Mouse (Mus musculus) forebrain, embryonic 14.5 days (tissue): ENCODE measurements around the gene Ano6. TPM values are rescaled to one million over a fixed set of nuclear protein-coding genes. Genes with fewer than 3 reads are reported as not detected.
A peak's percentile ranks its signal among the peaks of the same experiment; 100 is the strongest.

ENCODE experiments used
- ATAC-seq: fragments of 200-750 bp; cut with Nextera tagmentation; 2 replicates; pipeline ENCODE4 v1.8.0; 2017; ENCODE audit warnings: mild to moderate bottlenecking, moderate library complexity
- DNase-seq: peaks from one replicate; pipeline ENCODE4 v3.0.0-alpha.2; 2015; ENCODE audit warnings: low spot score
- H3K27ac ChIP-seq: fragments of 300-500 bp; sonication (generic); 2 replicates; pipeline ENCODE4 v1.5.1; 2014; ENCODE audit warnings: low read depth, mild to moderate bottlenecking, control low read depth, low read length, moderate library complexity
- H3K27me3 ChIP-seq: fragments of 300-500 bp; sonication (generic); replicated peaks from 2 replicates; pipeline ENCODE4 v1.6.1; 2014; ENCODE audit warnings: low read length, control low read depth, mixed read lengths; ENCODE audit not compliant: control insufficient read depth, insufficient read depth
- H3K36me3 ChIP-seq: fragments of 300-500 bp; sonication (generic); 2 replicates; pipeline ENCODE4 v1.6.1; 2014; ENCODE audit warnings: low read length, control low read depth; ENCODE audit not compliant: control insufficient read depth, insufficient read depth
- H3K4me1 ChIP-seq: fragments of 300-500 bp; sonication (generic); 2 replicates; pipeline ENCODE4 v1.6.1; 2014; ENCODE audit warnings: antibody characterized with exemption, low read length, control low read depth; ENCODE audit not compliant: control insufficient read depth, insufficient read depth
- H3K4me2 ChIP-seq: fragments of 300-500 bp; sonication (generic); 2 replicates; pipeline ENCODE4 v1.6.1; 2014; ENCODE audit warnings: mild to moderate bottlenecking, control low read depth, low read length
- H3K4me3 ChIP-seq: fragments of 300-500 bp; sonication (generic); 2 replicates; pipeline ENCODE4 v1.5.1; 2014; ENCODE audit warnings: low read depth, low read length, control low read depth
- H3K9ac ChIP-seq: fragments of 300-500 bp; sonication (generic); 2 replicates; pipeline ENCODE4 v1.6.1; 2014; ENCODE audit warnings: mild to moderate bottlenecking, low read length, control low read depth, moderate library complexity
- H3K9me3 ChIP-seq: fragments of 300-500 bp; sonication (generic); replicated peaks from 2 replicates; pipeline ENCODE4 v1.6.1; 2016; ENCODE audit warnings: low read length, control low read depth, mixed read lengths; ENCODE audit not compliant: control insufficient read depth
- WGBS: fragments of 180-500 bp; shearing (Covaris S2); extraction: QIAGEN DNeasy Blood & Tissue Kit; methylation state at CpG from one replicate; pipeline ENCODE4 v1.1.7; 2014; 5-methylcytosine and 5-hydroxymethylcytosine counted together
- polyA plus RNA-seq: library from polyadenylated mRNA; unstranded; fragments of >200 nt; fragmentation: Nextera tagmentation; extraction: Ambion mirVana; gene quantifications from 2 replicates; pipeline ENCODE4 v1.2.1, GENCODE M21; 2014

Ano6 gene
- polyA plus RNA-seq, 1 experiment from 2014 or later = 14.6 TPM

DNA sequence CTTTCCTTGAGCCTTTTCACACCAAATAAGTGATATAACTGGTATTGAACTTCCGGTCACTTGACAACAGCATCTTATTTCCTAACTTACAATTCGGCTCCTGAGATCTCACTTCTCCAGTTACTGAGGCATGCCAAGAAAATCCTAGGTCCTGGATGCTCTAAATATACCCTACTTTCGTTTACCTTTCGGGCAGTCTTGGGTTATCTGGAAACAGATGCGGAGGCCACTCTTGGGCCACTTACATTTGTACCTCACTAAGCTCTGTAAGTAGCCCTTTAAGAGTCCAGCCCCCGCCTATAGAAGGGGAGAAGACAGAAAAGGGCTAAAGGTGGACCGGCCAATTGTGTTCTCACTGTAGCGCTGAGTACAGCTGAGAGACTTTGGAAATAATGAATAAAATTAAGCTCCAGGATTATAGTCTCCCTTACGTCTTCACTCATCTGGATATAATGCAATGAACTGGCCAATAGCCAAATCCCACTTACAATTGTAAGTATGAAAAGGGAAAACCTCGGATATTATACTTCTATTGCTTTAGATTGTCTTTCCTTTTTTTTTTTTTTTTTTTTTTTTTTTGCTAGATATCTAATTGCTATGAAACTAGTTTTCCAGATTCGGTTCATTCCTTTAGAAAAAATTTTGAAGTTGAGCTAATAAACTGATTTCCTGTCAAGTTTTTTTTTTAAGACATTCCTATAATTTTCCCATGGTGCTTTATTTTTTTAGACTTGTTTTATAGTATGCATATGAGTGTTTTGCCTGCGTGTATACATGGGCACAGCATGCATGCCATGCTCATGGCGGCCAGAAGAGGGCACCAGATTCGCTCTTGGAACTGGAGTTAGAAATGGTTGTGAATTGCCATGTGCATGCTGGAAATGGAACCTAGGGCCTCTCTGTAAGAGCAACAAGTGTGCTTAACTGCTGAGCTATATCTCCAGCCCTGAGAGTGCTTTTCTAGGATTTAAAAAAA, 17.5 kb upstream of the Ano6 start:
- Histone ChIP-seq H3K9me3 (no peaks in the 10 kb centered on the region), H3K4me2 (no peak overlapping the region), H3K27ac (no peak overlapping the region), H3K4me1 (no peaks in the 10 kb centered on the region), H3K27me3 (no peaks in the 10 kb centered on the region), H3K36me3 (no peaks in the 10 kb centered on the region), H3K4me3 (no peak overlapping the region), H3K9ac (no peak overlapping the region)
- 0 out of 2 replicates have a peak, but pooled peaks have one; percentile 48 for ATAC-seq
- 33% methylated on average over 14 of the region's 14 CpGs for WGBS
- peak; percentile 71 for DNase-seq

- H3K9ac ChIP-seq = no peak overlapping the region
- WGBS = 78% methylated on average over 6 of the region's 6 CpGs
- no peaks in the 10 kb centered on the region for H3K27me3 ChIP-seq
- H3K4me2 ChIP-seq = no peak overlapping the region
- DNase-seq (no peak), ATAC-seq (no peak)
- no peak overlapping the region for H3K4me3 ChIP-seq
- no peaks in the 10 kb centered on the region for H3K36me3 ChIP-seq
- H3K27ac ChIP-seq = no peak overlapping the region
- H3K4me1 ChIP-seq = no peaks in the 10 kb centered on the region
- H3K9me3 ChIP-seq = no peaks in the 10 kb centered on the region
These were observed 16.4 kb upstream of the Ano6 start for GRCm38 (mm10) chr15:95774197-95774596.

GRCm38 (mm10) chr15:95774674-95775414, 15.8 kb upstream of the Ano6 start:
- 95% methylated on average over 9 of the region's 9 CpGs for WGBS
- DNase-seq = no peak

GRCm38 (mm10) chr15:95777743-95778142, 12.9 kb upstream of the Ano6 start:
- H3K27ac ChIP-seq = no peak overlapping the region
- H3K4me2 ChIP-seq = no peak overlapping the region
- H3K4me1 ChIP-seq = no peaks in the 10 kb centered on the region
- no peak overlapping the region for H3K4me3 ChIP-seq
- 87% methylated on average over 2 of the region's 2 CpGs for WGBS
- H3K9me3 ChIP-seq = no peaks in the 10 kb centered on the region
- no peak for DNase-seq
- H3K9ac ChIP-seq = no peak overlapping the region
- no peak for ATAC-seq
- no peaks in the 10 kb centered on the region for H3K27me3 ChIP-seq
- no peaks in the 10 kb centered on the region for H3K36me3 ChIP-seq

More at GRCm38 (mm10) chr15:95774674-95775414, 15.8 kb upstream of the Ano6 start:
- H3K27me3 ChIP-seq = no peaks in the 10 kb centered on the region
- H3K4me1 ChIP-seq = no peaks in the 10 kb centered on the region
- no peak overlapping the region for H3K9ac ChIP-seq
- H3K9me3 ChIP-seq = no peaks in the 10 kb centered on the region
- no peaks in the 10 kb centered on the region for H3K36me3 ChIP-seq
- no peak for ATAC-seq
- H3K27ac ChIP-seq = no peak overlapping the region
- no peak overlapping the region for H3K4me3 ChIP-seq
- H3K4me2 ChIP-seq = no peak overlapping the region

DNA sequence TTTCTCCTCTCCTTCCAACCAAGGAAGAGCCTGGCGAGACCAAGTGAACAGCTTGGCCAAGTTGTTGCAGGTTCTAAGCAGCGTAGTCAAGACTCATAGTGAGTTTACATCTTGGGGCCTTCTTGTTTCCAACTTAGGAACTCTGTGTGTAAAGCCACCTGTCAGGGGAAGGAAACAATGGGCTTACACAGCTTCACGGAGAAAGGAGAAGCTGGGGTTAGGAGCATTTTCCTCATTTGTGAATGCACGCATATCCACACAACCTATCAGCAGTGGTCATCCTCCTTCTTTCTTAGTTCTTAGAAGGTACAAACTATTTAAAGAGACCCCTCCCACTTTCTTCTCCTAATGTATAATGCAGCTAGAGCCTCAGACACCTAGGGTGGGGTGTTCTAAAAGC, 11.9 kb upstream of the Ano6 start:
- Histone ChIP-seq H3K9ac (no peak overlapping the region), H3K9me3 (no peaks in the 10 kb centered on the region), H3K27me3 (no peaks in the 10 kb centered on the region), H3K4me3 (no peak overlapping the region), H3K4me2 (no peak overlapping the region), H3K27ac (no peak overlapping the region), H3K36me3 (no peaks in the 10 kb centered on the region), H3K4me1 (no peaks in the 10 kb centered on the region)
- 84% methylated on average over 4 of the region's 4 CpGs for WGBS
- DNase-seq (no peak), ATAC-seq (no peak)

GRCm38 (mm10) chr15:95786624-95787023, 4.0 kb upstream of the Ano6 start:
- Histone ChIP-seq H3K27ac (no peak overlapping the region), H3K36me3 (no peaks in the 10 kb centered on the region), H3K27me3 (no peaks in the 10 kb centered on the region), H3K9me3 (no peaks in the 10 kb centered on the region), H3K9ac (no peak overlapping the region), H3K4me2 (no peak overlapping the region), H3K4me3 (no peak overlapping the region), H3K4me1 (peaks cover 3% of the 10 kb centered on the region; the same call in 1 of the 2 replicates)
- 75% methylated on average over 4 of the region's 4 CpGs for WGBS
- DNase-seq (peak; percentile 31), ATAC-seq (no peak)

DNA sequence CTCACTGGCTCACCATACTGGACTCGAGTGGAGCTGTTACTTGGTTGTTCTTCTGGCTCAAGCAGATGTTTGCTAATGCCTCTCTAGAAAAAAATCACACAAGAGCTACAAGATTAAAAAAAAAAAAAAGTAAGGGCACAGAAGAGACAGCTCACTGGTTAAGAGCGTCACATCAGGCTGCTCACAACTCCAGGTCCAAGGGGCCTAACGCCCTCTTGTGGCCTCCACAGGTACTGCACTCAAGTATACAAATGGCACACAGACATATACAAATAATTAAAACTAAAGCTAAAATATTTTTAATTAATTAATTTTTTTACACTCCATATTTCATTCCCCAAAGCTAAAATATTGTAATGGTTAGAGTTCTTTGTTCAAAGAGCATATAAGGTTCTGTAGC, 3.1 kb upstream of the Ano6 start:
- no peak overlapping the region for H3K4me3 ChIP-seq
- no peaks in the 10 kb centered on the region for H3K9me3 ChIP-seq
- H3K27me3 ChIP-seq = no peaks in the 10 kb centered on the region
- DNase-seq (no peak), ATAC-seq (no peak)
- peaks cover 11% of the 10 kb centered on the region; the same call in 1 of the 2 replicates for H3K4me1 ChIP-seq
- no peak overlapping the region for H3K27ac ChIP-seq
- no peak overlapping the region for H3K9ac ChIP-seq
- H3K4me2 ChIP-seq = no peak overlapping the region
- WGBS = 59% methylated on average over 3 of the region's 3 CpGs
- no peaks in the 10 kb centered on the region for H3K36me3 ChIP-seq

DNA sequence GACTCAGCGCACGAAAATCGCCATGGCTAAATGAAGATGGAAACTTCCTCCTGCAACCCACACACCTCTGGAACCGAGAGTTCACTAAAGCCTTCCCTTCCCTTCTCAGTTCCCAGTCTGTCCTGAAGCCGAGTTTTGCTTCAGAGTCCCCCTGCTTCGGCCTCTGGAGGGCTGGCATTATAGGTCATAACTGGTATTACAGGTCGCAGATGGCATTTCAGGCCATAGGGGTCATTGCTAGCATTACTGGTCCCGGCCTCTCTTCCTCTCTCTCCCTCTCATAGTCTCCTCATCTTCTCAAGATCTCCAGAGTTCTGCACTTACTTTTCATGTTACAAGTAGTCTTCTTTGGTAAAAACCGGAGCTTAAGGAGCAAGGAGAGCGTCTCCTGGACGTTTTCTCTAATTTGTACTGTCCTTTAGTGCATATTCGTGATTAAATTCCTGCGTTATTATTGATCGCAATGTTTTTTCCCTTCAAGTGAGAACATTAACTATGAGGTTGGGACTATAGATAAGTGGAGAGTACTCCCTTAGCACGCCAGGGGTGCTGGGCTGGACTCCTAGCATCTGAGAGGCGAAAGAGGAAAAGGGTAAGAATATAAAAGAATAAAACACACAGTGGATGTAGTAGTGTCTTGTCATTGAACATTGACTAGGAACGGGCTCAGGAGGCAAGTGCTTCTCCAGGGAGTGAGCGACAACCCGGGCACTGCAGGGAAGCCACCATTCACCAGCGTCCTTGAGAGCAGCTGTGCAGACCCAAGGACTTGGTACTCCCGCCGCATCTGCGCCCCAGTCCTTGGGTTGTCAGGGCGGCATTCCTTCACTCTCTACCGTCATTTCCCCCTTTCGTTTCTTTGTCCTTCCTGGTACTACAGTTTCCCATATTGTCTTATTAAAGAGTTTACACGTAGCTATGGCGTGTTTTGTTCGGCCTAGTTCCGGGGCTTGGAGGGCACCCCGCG, 798 bp upstream of the Ano6 start:
- H3K4me2 ChIP-seq = peak overlapping the region; percentile 74
- H3K36me3 ChIP-seq = no peaks in the 10 kb centered on the region
- H3K4me3 ChIP-seq = peak overlapping the region; percentile 80
- peak overlapping the region; percentile 72 for H3K27ac ChIP-seq
- 14% methylated on average over 32 of the region's 32 CpGs for WGBS
- DNase-seq (no peak), ATAC-seq (peak; percentile 62)
- H3K27me3 ChIP-seq = no peaks in the 10 kb centered on the region
- H3K4me1 ChIP-seq = peaks cover 14% of the 10 kb centered on the region; the same call in 1 of the 2 replicates
- no peaks in the 10 kb centered on the region for H3K9me3 ChIP-seq
- peak overlapping the region; percentile 92 for H3K9ac ChIP-seq
